Mouse (Mus musculus) olfactory bulb, adult 2 months (tissue): ENCODE results near the gene Arl8a.

Source experiments
- CTCF ChIP-seq: fragments of 200-500 bp; IDR thresholded peaks from 2 replicates; pipeline ENCODE4 v1.5.1; 2012; ENCODE audit warnings: low read depth, mild to moderate bottlenecking, low read length, moderate library complexity; ENCODE audit not compliant: insufficient read depth
- POLR2A ChIP-seq: fragments of 200-500 bp; IDR thresholded peaks from 2 replicates; pipeline ENCODE4 v1.6.1; 2012; ENCODE audit warnings: mild to moderate bottlenecking, low read depth, low read length, moderate library complexity; ENCODE audit not compliant: insufficient read depth

- TF ChIP-seq POLR2A (no peak), CTCF (no peak)
Measured at GRCm38 (mm10) chr1:135132893-135133369, 13.7 kb upstream of the Arl8a start.
